Mouse (Mus musculus): ENCODE results near the gene Taf15. TPM values are rescaled to one million over a fixed set of nuclear protein-coding genes. Genes with fewer than 3 reads are reported as not detected.

Gene Taf15
- polyA plus RNA-seq, 1 experiment from 2014 or later: 6.0 TPM

- ATAC-seq (replicated peaks; ENCODE audit: low FRiP score) (no peak), DNase-seq (ENCODE audit: low spot score) (no peak)
- H3K4me2 ChIP-seq: peak overlapping the region; percentile 97
- H3K27ac ChIP-seq (ENCODE audit: low read depth, low read length): no peak overlapping the region
- peaks cover 53% of the 10 kb centered on the region for H3K27me3 ChIP-seq (replicated peaks; ENCODE audit: control insufficient read depth, insufficient read depth, low read length)
- H3K4me1 ChIP-seq (replicated peaks; ENCODE audit: control insufficient read depth, insufficient read depth, low read length): peaks cover 13% of the 10 kb centered on the region
- H3K4me3 ChIP-seq (ENCODE audit: low read depth, low read length): no peak overlapping the region
- WGBS: 48% methylated on average over 7 of the region's 7 CpGs
- H3K36me3 ChIP-seq (ENCODE audit: control insufficient read depth, insufficient read depth, low read length): no peaks in the 10 kb centered on the region
- H3K9me3 ChIP-seq (ENCODE audit: control insufficient read depth, low read length): no peaks in the 10 kb centered on the region
- no peak overlapping the region for H3K9ac ChIP-seq (ENCODE audit: low read depth, low read length)
Measured at GRCm38 (mm10) chr11:83441235-83441634, 31.7 kb upstream of the Taf15 start.

- Histone ChIP-seq H3K4me3 (ENCODE audit: low read depth, low read length) (peak overlapping the region; percentile 28; the same call in 1 of the 2 replicates), H3K36me3 (ENCODE audit: control insufficient read depth, insufficient read depth, low read length) (no peaks in the 10 kb centered on the region), H3K9me3 (ENCODE audit: control insufficient read depth, low read length) (no peaks in the 10 kb centered on the region), H3K4me2 (peak overlapping the region; percentile 50), H3K27me3 (replicated peaks; ENCODE audit: control insufficient read depth, insufficient read depth, low read length) (peaks cover 64% of the 10 kb centered on the region), H3K9ac (ENCODE audit: low read depth, low read length) (no peak overlapping the region), H3K27ac (ENCODE audit: low read depth, low read length) (no peak overlapping the region), H3K4me1 (replicated peaks; ENCODE audit: control insufficient read depth, insufficient read depth, low read length) (peaks cover 13% of the 10 kb centered on the region)
- DNase-seq (ENCODE audit: low spot score) (no peak), ATAC-seq (replicated peaks; ENCODE audit: low FRiP score) (no peak)
- WGBS: 13% methylated on average over 29 of the region's 29 CpGs
Measured at GRCm38 (mm10) chr11:83442596-83443267, 30.2 kb upstream of the Taf15 start.

- no peak for ATAC-seq (replicated peaks; ENCODE audit: low FRiP score)
- Histone ChIP-seq H3K36me3 (ENCODE audit: control insufficient read depth, insufficient read depth, low read length) (no peaks in the 10 kb centered on the region), H3K9ac (ENCODE audit: low read depth, low read length) (no peak overlapping the region), H3K27ac (ENCODE audit: low read depth, low read length) (no peak overlapping the region), H3K9me3 (ENCODE audit: control insufficient read depth, low read length) (no peaks in the 10 kb centered on the region), H3K4me3 (ENCODE audit: low read depth, low read length) (no peak overlapping the region), H3K4me1 (replicated peaks; ENCODE audit: control insufficient read depth, insufficient read depth, low read length) (peaks cover 17% of the 10 kb centered on the region), H3K4me2 (no peak overlapping the region), H3K27me3 (replicated peaks; ENCODE audit: control insufficient read depth, insufficient read depth, low read length) (peaks cover 64% of the 10 kb centered on the region)
- no peak for DNase-seq (ENCODE audit: low spot score)
- WGBS: 4% methylated on average over 7 of the region's 7 CpGs
Measured at GRCm38 (mm10) chr11:83443824-83444223, 29.1 kb upstream of the Taf15 start.

DNA sequence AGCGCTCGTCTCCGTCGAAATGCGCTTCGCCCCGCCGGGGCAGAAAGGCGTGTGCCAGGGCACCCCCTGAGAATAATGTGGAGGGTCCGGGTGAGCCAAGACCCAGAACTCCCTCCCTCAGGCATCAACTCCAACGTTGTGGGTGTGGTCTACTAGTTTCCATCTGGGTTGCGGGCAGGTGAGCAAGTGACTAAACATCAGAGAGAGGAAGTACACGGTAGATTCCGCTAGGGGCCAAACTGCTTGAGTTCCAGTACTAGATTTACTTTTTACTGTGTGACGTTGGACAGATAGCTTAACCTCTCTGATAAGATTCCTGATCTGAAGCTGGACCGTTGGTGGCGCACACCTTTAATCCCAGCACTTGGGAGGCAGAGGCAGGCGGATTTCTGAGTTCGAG is 27.9 kb upstream of the Taf15 start:
- Histone ChIP-seq H3K27me3 (replicated peaks; ENCODE audit: control insufficient read depth, insufficient read depth, low read length) (peaks cover 64% of the 10 kb centered on the region), H3K9ac (ENCODE audit: low read depth, low read length) (no peak overlapping the region), H3K27ac (ENCODE audit: low read depth, low read length) (no peak overlapping the region), H3K4me3 (ENCODE audit: low read depth, low read length) (0 out of 2 replicates have a peak overlapping the region, but pooled peaks have one; percentile 20), H3K4me1 (replicated peaks; ENCODE audit: control insufficient read depth, insufficient read depth, low read length) (peaks cover 22% of the 10 kb centered on the region), H3K4me2 (peak overlapping the region; percentile 52), H3K9me3 (ENCODE audit: control insufficient read depth, low read length) (no peaks in the 10 kb centered on the region), H3K36me3 (ENCODE audit: control insufficient read depth, insufficient read depth, low read length) (no peaks in the 10 kb centered on the region)
- DNase-seq (ENCODE audit: low spot score): no peak
- ATAC-seq (replicated peaks; ENCODE audit: low FRiP score): no peak
- 21% methylated on average over 19 of the region's 19 CpGs for WGBS

GRCm38 (mm10) chr11:83447612-83448011 is 25.3 kb upstream of the Taf15 start:
- H3K4me3 ChIP-seq (ENCODE audit: low read depth, low read length): no peak overlapping the region
- peaks cover 46% of the 10 kb centered on the region for H3K27me3 ChIP-seq (replicated peaks; ENCODE audit: control insufficient read depth, insufficient read depth, low read length)
- no peaks in the 10 kb centered on the region for H3K9me3 ChIP-seq (ENCODE audit: control insufficient read depth, low read length)
- H3K36me3 ChIP-seq (ENCODE audit: control insufficient read depth, insufficient read depth, low read length): no peaks in the 10 kb centered on the region
- H3K27ac ChIP-seq (ENCODE audit: low read depth, low read length): no peak overlapping the region
- H3K4me2 ChIP-seq: no peak overlapping the region
- H3K9ac ChIP-seq (ENCODE audit: low read depth, low read length): no peak overlapping the region
- WGBS: 64% methylated on average over 10 of the region's 10 CpGs
- ATAC-seq (replicated peaks; ENCODE audit: low FRiP score) (no peak), DNase-seq (ENCODE audit: low spot score) (no peak)
- H3K4me1 ChIP-seq (replicated peaks; ENCODE audit: control insufficient read depth, insufficient read depth, low read length): peaks cover 20% of the 10 kb centered on the region

DNA sequence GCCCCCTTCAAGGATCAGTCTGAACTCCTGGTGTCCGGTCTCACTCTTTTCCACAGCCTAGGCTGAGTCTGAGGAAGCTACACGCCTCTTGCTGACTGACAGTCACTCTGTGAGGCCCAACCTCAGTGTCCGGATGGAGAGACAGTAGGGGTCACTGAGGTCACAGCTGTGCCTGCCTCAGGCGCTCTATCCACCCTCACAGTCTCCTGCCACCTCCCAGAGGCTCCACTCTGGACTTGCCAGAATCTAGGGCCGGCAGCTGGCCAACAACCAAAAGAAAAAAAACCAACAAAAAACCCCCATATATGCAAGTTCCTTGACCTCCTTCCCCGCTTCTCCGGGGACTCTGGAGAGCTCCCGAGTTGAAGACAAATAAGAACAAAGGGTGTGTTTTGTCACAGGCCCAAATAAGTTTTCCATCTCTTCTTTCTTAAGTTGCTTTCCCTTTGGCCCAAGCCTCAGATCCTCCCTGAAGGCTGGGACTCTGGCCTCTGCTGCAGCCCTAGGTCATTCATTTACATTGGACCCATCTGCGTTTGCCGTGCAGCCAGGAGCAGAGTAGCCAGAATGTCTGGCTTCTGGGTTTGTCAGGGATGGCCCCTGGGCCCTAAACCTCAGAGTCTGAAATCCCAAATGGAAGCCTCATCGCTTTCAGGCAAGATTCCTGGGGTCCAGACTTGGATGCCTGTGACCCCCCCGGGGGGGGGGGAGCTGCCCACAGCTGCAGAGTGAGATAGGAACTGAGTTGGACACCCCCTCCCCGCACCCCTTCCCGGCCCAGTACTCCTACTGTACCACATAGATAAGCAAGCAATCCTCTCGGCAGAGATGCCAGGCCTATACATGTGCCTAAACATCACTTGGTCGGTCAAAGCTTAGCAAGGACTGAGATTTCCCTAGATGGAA is 24.6 kb upstream of the Taf15 start:
- WGBS: 38% methylated on average over 16 of the region's 16 CpGs
- Histone ChIP-seq H3K9me3 (ENCODE audit: control insufficient read depth, low read length) (no peaks in the 10 kb centered on the region), H3K4me1 (replicated peaks; ENCODE audit: control insufficient read depth, insufficient read depth, low read length) (peaks cover 20% of the 10 kb centered on the region), H3K4me2 (no peak overlapping the region), H3K27ac (ENCODE audit: low read depth, low read length) (no peak overlapping the region), H3K36me3 (ENCODE audit: control insufficient read depth, insufficient read depth, low read length) (no peaks in the 10 kb centered on the region), H3K27me3 (replicated peaks; ENCODE audit: control insufficient read depth, insufficient read depth, low read length) (peaks cover 39% of the 10 kb centered on the region), H3K9ac (ENCODE audit: low read depth, low read length) (no peak overlapping the region), H3K4me3 (ENCODE audit: low read depth, low read length) (no peak overlapping the region)
- no peak for DNase-seq (ENCODE audit: low spot score)
- ATAC-seq (replicated peaks; ENCODE audit: low FRiP score): no peak

GRCm38 (mm10) chr11:83448927-83449236 is 24.0 kb upstream of the Taf15 start:
- Histone ChIP-seq H3K36me3 (ENCODE audit: control insufficient read depth, insufficient read depth, low read length) (no peaks in the 10 kb centered on the region), H3K9ac (ENCODE audit: low read depth, low read length) (no peak overlapping the region), H3K4me2 (no peak overlapping the region), H3K27ac (ENCODE audit: low read depth, low read length) (no peak overlapping the region), H3K27me3 (replicated peaks; ENCODE audit: control insufficient read depth, insufficient read depth, low read length) (peaks cover 33% of the 10 kb centered on the region), H3K9me3 (ENCODE audit: control insufficient read depth, low read length) (no peaks in the 10 kb centered on the region), H3K4me3 (ENCODE audit: low read depth, low read length) (no peak overlapping the region), H3K4me1 (replicated peaks; ENCODE audit: control insufficient read depth, insufficient read depth, low read length) (peaks cover 16% of the 10 kb centered on the region)
- DNase-seq (ENCODE audit: low spot score) (no peak), ATAC-seq (replicated peaks; ENCODE audit: low FRiP score) (no peak)

DNA sequence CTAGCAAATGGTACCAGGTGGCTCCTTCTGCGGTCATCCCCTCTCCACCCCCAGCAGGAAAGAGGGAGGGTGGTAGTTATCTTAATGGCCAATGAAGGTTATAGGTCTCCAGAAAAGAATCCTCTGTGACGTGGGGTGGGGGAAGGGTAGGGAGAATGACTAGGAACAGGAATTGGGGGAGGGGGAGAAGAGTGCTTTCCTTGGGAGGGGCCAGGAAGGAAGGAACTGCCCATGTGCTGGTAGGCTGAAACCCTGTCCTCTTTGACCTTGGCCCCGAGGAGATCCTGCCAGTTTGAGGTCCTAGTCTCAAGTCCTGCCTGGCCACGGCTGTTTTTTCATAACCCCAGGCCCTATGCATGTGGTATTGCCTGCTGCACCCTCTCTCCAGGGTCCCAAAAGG is 23.6 kb upstream of the Taf15 start:
- Histone ChIP-seq H3K9ac (ENCODE audit: low read depth, low read length) (no peak overlapping the region), H3K27ac (ENCODE audit: low read depth, low read length) (no peak overlapping the region), H3K4me2 (no peak overlapping the region), H3K4me1 (replicated peaks; ENCODE audit: control insufficient read depth, insufficient read depth, low read length) (peaks cover 17% of the 10 kb centered on the region), H3K9me3 (ENCODE audit: control insufficient read depth, low read length) (no peaks in the 10 kb centered on the region), H3K36me3 (ENCODE audit: control insufficient read depth, insufficient read depth, low read length) (no peaks in the 10 kb centered on the region), H3K4me3 (ENCODE audit: low read depth, low read length) (no peak overlapping the region), H3K27me3 (replicated peaks; ENCODE audit: control insufficient read depth, insufficient read depth, low read length) (peaks cover 29% of the 10 kb centered on the region)
- 28% methylated on average over 4 of the region's 4 CpGs for WGBS
- ATAC-seq (replicated peaks; ENCODE audit: low FRiP score) (no peak), DNase-seq (ENCODE audit: low spot score) (no peak)

GRCm38 (mm10) chr11:83450550-83450949 is 22.3 kb upstream of the Taf15 start:
- 50% methylated on average over 1 of the region's 1 CpGs for WGBS
- Histone ChIP-seq H3K4me3 (ENCODE audit: low read depth, low read length) (no peak overlapping the region), H3K27ac (ENCODE audit: low read depth, low read length) (no peak overlapping the region), H3K36me3 (ENCODE audit: control insufficient read depth, insufficient read depth, low read length) (no peaks in the 10 kb centered on the region), H3K4me2 (no peak overlapping the region), H3K9me3 (ENCODE audit: control insufficient read depth, low read length) (no peaks in the 10 kb centered on the region), H3K4me1 (replicated peaks; ENCODE audit: control insufficient read depth, insufficient read depth, low read length) (peaks cover 24% of the 10 kb centered on the region), H3K27me3 (replicated peaks; ENCODE audit: control insufficient read depth, insufficient read depth, low read length) (peaks cover 16% of the 10 kb centered on the region), H3K9ac (ENCODE audit: low read depth, low read length) (no peak overlapping the region)
- no peak for DNase-seq (ENCODE audit: low spot score)
- no peak for ATAC-seq (replicated peaks; ENCODE audit: low FRiP score)
